Mouse (Mus musculus) CH12.LX (cell line): ENCODE results near the gene Stag1.

Experiments
- CHD1 ChIP-seq: IDR thresholded peaks from 2 replicates; pipeline ENCODE4 v1.6.1; 2012; ENCODE audit warnings: low read depth, low read length, improper control_type of control experiment, inconsistent platforms
- CTCF ChIP-seq, 2 experiments: IDR thresholded peaks in 1 of 2; conservative IDR thresholded peaks in 1 of 2; 2 replicates each; pipeline ENCODE4 v1.5.1; 2011 to 2012; ENCODE audit warnings: low read depth in 2 of 2, low read length in 2 of 2, improper control_type of control experiment in 1 of 2, inconsistent platforms in 1 of 2, mild to moderate bottlenecking in 1 of 2, moderate library complexity in 1 of 2
- ETS1 ChIP-seq: conservative IDR thresholded peaks from 2 replicates; pipeline ENCODE4 v1.6.1; 2012; ENCODE audit warnings: low read depth, mild to moderate bottlenecking, inconsistent platforms, low read length, improper control_type of control experiment, moderate library complexity
- GABPA ChIP-seq: IDR thresholded peaks from 2 replicates; pipeline ENCODE4 v1.6.1; 2012; ENCODE audit warnings: low read depth, low read length, improper control_type of control experiment, inconsistent platforms; ENCODE audit not compliant: insufficient replicate concordance
- JUN ChIP-seq: IDR thresholded peaks from 2 replicates; pipeline ENCODE4 v1.6.1; 2011; ENCODE audit warnings: low read depth, mild to moderate bottlenecking, low read length, improper control_type of control experiment, moderate library complexity; ENCODE audit not compliant: insufficient read depth
- JUND ChIP-seq: conservative IDR thresholded peaks from 2 replicates; pipeline ENCODE4 v1.6.1; 2011; ENCODE audit warnings: low read depth, low read length, improper control_type of control experiment
- MEF2A ChIP-seq: IDR thresholded peaks from 2 replicates; pipeline ENCODE4 v1.6.1; 2014; ENCODE audit warnings: low read depth, mild to moderate bottlenecking, inconsistent platforms, low read length, improper control_type of control experiment, borderline replicate concordance
- MXI1 ChIP-seq: IDR thresholded peaks from 2 replicates; pipeline ENCODE4 v1.6.1; 2011; ENCODE audit warnings: mild to moderate bottlenecking, low read depth, low read length, improper control_type of control experiment
- POLR2A ChIP-seq: IDR thresholded peaks from 2 replicates; pipeline ENCODE4 v1.6.1; 2011; ENCODE audit warnings: low read depth, mild to moderate bottlenecking, improper control_type of control experiment, low read length
- RCOR1 ChIP-seq: conservative IDR thresholded peaks from 2 replicates; pipeline ENCODE4 v1.6.1; 2012; ENCODE audit warnings: low read depth, mild to moderate bottlenecking, inconsistent platforms, low read length, improper control_type of control experiment
- TCF12 ChIP-seq: IDR thresholded peaks from 2 replicates; pipeline ENCODE4 v1.6.1; 2014; ENCODE audit warnings: low read depth, mild to moderate bottlenecking, inconsistent platforms, low read length, improper control_type of control experiment
- USF2 ChIP-seq: conservative IDR thresholded peaks from 2 replicates; pipeline ENCODE4 v1.6.1; 2011; ENCODE audit warnings: low read depth, low read length, improper control_type of control experiment

DNA sequence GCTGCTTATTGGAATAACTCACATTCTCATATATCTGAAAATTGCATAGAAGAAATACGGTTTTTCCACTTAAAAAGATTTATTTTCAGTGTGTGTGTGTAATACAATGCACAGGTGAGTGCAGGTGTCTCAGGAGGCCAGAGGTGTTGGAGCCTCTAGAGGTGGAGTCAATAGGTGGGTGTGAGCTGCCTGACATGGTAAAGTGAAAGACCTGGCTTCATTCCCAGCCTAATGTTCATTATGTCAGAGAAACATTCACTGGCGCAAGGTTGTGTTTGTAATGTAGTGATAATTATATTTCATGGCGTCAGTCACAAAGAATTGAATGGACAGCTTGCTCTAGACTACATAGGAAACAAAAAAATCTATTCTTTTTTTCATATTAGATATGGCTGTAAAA lies 56.5 kb downstream of the Stag1 start:
- TF ChIP-seq GABPA: no peak
- TF ChIP-seq POLR2A: no peak
- TF ChIP-seq MXI1: no peak
- TF ChIP-seq JUN: no peak
- no peak for TF ChIP-seq ETS1
- TF ChIP-seq JUND: no peak
- TF ChIP-seq USF2: no peak
- no peak for TF ChIP-seq CTCF (conservative IDR thresholded peaks at IDR 0.05 in 1 of 2, IDR thresholded peaks at IDR 0.05 in 1 of 2; ENCODE audit: low read depth in 2 of 2, low read length in 2 of 2)
- TF ChIP-seq CHD1: no peak
- no peak for TF ChIP-seq TCF12
- TF ChIP-seq RCOR1: no peak
- no peak for TF ChIP-seq MEF2A
